Mouse (Mus musculus): ENCODE results near the gene Hepacam.

GRCm38 (mm10) chr9:37418791-37419190 lies 51.6 kb downstream of the Hepacam start:
- TF ChIP-seq CTCF (IDR thresholded peaks at IDR 0.05; ENCODE audit: borderline replicate concordance, extremely low read depth, insufficient read depth, insufficient read length) (no peak), POLR2A (IDR thresholded peaks at IDR 0.05; ENCODE audit: borderline replicate concordance, extremely low read depth, insufficient read depth, insufficient read length, poor library complexity, severe bottlenecking) (no peak)
